Mouse (Mus musculus) left cerebral cortex, postnatal 14 days (tissue): ENCODE data around the gene Satb2. TPM values are rescaled to one million over a fixed set of nuclear protein-coding genes. Genes with fewer than 3 reads are reported as not detected.
A peak's percentile ranks its signal among the peaks of the same experiment; 100 is the strongest.

Source experiments
- DNase-seq, 2 experiments: peaks; one replicate each; pipeline ENCODE4 v3.0.0; 2021 to 2022; ENCODE audit warnings: low spot score in 2 of 2, mixed read lengths in 1 of 2
- intact Hi-C: fragments of 180-260 bp; cut with DNase I; formaldehyde crosslinking; loops from one replicate; pipeline ENCODE4 v1.15.1; 2025
- total RNA-seq, 2 experiments: library from RNA; stranded (reverse); gene quantifications; 2 replicates each; pipeline ENCODE4 v1.2.3; 2021

The Satb2 gene
- total RNA-seq, 2 experiments from 2014 or later: 99.7 to 109 TPM

DNA sequence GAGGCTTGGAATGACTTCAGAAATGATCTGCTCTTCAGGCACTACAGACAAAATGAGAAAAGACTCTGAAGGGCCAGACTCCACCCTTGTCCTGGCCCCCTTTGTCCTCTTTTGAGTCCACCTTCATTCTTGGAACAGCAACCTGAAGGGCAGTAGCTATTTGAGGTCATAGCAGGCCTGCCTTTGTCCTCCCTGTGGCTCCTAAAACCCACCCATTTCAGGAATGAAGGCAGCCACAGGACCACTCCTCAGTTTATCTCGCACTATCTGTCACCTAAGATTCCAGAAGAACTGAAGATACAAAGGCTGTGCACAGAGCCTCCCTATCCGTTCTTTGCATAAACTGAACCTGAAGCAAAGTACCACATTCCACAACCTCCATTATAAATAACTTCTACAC, 24.9 kb downstream of the Satb2 start:
- intact Hi-C loops: no loop called here
- DNase-seq: no peak

DNA sequence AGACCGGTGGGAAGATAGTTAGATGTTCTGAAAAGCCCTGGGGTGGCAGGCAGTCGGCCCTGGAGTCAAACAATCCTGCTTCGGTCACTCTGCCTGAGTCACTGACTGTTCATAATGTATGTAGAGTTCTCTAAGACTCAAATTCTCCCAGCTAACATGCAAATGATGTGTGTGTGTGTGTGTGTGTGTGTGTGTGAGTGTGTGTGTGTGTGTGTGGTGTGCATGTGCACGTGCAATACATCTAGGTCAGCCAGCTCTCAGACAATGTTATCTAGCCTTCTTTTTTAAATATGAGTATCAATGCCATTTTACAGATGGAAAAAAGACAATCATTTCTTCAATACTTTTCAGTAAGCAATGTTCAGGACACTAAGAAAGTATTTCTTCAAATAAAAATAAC, 26.5 kb downstream of the Satb2 start:
- no peak for DNase-seq
- intact Hi-C loops: no loop called here

DNA sequence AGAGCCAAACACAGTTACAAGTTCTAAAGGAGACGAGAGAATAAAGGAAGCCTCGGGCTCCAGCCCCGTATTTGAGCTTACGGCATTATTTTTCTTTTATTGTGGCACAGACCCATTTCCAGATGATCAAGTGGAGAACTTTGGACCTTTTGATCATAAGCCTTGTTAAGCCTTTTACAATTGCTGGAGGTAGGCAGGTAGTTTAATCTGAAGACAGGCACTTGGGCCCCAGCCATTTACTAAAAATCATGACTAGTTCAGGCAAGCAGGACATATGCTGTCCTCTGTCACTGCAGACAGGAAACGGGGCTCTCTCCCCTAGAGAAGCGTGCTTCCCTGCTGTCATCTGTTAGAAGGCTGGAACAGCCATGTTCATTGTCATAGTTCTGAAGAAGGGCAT, 26.9 kb downstream of the Satb2 start:
- DNase-seq: no peak
- intact Hi-C loops: no loop called here

DNA sequence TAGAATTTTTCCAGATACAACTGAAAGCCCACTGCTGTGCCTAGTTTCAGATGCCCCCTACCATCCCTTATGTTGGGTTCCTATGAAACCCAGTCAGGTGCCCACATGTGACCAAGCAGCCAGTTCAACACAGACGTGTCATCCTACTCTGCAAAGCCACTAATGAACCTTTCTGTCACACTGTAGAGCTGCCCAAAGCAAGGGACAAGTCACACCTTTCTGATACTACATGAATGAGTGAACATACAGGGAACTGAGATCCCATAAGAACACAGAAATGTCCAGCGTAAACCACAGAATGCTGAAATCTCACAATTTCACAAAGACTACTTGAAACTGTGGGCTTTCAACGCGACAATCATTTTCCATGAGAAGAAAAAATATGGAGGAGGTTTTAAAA, 39.0 kb downstream of the Satb2 start:
- intact Hi-C loops: no loop called here
- DNase-seq: no peak

DNA sequence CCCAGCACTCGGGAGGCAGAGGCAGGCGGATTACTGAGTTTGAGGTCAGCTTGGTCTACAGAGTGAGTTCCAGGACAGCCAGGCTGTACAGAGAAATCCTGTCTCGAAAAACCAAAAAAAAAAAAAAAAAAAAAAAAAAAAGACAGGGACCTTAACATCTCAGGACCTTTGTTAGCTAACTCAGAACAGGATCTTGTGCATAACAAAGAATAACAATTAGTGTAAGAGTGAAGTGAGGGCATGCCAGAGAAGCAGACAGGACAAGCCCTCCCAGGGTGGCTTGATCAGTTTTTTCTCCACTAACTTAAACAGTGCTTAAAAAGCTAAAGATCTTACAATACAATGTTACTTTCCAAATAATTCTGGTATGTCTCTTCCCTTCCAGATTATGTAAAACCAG, 40.0 kb downstream of the Satb2 start:
- DNase-seq: no peak
- intact Hi-C loops: no loop called here

DNA sequence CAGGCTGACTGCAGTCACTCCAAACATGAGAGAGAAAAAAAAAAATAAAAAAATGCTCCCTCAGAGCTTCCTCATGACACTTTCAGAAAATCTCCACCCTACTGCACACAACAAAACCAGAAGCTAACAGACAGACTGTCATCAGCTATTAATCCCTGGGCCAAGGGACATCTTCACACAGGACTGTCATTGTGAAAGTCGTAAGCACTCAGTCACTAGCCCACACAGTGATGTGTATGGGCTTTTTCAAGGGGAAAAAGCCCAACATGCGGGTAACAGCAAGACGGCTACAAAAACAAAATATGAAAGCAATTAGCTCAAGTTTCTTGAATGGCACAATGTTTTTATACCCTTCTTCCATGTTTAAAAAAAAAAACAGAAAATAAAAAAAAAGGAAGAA, 41.9 kb downstream of the Satb2 start:
- intact Hi-C loops: no loop called here
- no peak for DNase-seq

DNA sequence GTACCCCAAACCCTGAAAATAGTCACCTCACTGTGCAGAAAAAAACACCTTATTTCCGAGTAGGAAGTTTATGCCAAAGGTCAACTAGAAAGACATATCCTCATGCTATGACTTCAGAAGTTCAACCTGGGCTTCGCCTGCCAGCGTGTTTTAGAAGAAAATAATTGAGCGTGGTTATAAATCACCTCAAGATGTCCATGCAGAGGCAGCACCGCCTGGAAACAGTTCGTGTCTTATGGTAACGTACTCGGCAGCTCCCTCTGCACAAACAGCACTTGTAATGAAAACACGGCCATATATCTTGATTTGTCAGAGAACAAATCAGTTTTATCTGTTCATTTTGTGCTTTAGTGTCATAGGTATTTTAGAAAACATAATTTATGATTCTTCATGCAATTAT, 44.6 kb downstream of the Satb2 start:
- DNase-seq: no peak
- intact Hi-C loops: no loop called here

DNA sequence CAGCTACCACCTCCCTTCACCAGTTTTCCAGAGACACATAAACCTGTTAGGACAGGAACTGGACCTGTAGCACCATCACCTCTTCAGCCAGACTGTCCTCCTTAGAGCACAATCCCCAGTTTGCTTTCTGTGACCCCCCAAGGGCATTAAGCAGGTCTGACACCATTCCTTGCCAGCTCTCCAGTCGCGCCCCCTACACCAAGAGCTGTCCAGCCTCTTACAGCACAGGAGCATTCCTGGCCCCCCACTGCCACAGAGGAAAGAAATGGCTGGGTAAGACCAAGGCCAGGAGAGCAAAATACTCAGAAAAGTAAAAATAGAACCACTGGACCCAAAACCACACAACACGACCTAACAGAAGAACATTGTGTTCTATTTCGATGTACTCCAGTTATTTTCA, 48.4 kb downstream of the Satb2 start:
- intact Hi-C loops: no loop called here
- DNase-seq: no peak

DNA sequence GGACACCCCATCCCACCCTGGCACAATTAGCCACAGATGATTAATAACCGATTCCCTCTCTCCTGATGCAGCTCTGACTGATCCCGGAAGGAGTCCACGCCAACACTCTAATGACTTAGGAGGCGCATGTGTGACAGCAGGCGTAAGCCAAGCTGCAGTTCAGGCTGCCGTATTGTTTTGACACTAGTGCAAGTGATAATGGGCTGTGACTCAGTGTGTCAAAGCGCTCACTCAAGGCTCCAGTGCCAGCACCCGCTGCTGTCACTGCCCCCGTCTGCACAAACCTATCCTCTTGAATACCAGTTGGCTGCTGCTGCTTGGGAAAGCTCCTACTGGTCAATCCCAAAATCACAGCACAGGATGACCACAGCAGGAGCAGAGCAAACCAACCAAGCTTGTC, 49.7 kb downstream of the Satb2 start:
- peak in 1 of 2 experiments; percentile 44 for DNase-seq
- intact Hi-C loops: no loop called here

DNA sequence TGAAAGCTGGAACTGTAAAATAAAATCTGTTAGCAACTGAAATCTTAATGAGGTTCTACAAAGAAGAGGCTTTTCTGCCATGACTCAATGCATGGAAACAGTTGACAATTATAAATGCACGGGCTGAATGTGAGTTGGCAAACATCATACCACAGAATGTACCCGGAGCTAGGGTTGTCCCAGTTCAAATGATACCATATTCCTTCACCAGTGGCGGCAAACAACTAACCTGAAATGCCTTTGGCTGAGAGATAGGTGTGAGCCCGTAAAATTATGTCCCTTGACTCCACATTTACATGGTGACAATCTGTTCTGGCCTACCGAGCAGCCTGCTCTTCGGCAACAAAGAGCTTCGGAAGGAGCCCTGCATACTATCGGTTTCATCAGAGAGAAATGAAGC, 58.0 kb downstream of the Satb2 start:
- intact Hi-C loops: no loop called here
- DNase-seq: no peak

DNA sequence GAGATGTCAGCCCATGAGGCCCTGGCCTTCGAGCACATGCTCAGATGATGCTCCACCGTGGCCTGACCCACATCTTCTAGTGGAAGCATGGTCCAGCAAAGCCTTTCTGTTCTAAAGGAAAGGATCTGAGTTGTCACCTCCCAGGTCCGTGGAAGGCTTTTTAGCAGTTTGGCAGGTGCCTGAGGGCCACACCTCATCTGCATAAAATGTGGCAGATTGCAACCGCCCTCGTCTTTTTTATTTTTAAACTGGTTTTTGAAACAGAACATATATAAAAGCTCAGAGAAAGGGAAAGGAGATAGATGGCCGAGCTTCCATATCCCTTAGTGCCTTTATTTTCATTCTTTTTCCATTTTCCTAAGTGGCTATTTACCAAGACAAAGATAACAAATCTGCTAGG, 64.2 kb downstream of the Satb2 start:
- peak; percentile 38 to 63 for DNase-seq

DNA sequence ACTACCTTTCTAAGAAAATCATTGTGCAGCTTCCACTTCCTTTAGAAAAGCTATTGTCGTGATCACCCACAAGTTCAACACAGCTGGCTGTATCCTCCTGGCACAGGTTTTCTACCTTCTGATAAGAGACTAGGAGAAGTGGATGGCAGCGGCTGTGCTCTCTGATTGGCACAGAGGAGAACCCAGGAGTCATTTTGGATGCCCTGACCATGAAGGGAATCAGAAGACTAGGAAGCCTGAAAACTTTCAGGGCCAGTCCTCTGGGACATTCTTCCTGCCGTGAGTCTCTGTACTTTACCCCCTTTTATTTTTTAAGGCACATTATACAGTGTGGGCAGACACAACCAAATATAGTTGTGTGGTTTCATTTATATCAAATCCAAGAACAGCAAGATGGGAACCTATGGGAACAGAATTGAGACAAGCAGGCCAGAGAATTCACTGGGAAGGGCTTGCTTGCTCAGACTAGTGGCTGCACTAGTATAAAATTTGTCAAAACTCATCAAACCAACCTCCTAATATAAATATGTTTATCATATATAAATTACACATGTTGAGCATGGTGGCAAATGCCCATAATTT, 77.7 kb downstream of the Satb2 start:
- intact Hi-C loops: no loop called here
- DNase-seq: peak in 1 of 2 experiments; percentile 43

More for the DNA sequence above, 64.2 kb downstream of the Satb2 start:
- intact Hi-C loops: no loop called here

DNA sequence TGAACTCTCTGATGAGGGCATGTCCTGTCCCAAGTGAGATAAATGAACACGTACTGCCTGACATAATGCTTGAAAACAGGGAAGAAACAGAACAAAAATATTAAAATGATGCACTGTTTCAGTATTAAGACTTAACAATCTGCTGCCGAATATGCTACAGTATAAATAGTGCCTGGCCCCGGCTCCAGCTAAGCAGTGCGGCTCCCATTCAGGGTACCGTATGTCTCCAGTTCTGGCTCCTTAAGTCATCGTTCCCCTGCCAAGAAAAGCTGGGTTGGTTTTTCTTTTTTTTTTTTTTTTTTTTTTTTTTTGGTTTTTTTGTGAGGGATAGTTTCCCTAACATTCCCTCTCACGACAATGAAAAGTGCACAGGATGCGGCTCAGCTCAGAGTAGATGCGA, 78.3 kb downstream of the Satb2 start:
- intact Hi-C loops: no loop called here

DNA sequence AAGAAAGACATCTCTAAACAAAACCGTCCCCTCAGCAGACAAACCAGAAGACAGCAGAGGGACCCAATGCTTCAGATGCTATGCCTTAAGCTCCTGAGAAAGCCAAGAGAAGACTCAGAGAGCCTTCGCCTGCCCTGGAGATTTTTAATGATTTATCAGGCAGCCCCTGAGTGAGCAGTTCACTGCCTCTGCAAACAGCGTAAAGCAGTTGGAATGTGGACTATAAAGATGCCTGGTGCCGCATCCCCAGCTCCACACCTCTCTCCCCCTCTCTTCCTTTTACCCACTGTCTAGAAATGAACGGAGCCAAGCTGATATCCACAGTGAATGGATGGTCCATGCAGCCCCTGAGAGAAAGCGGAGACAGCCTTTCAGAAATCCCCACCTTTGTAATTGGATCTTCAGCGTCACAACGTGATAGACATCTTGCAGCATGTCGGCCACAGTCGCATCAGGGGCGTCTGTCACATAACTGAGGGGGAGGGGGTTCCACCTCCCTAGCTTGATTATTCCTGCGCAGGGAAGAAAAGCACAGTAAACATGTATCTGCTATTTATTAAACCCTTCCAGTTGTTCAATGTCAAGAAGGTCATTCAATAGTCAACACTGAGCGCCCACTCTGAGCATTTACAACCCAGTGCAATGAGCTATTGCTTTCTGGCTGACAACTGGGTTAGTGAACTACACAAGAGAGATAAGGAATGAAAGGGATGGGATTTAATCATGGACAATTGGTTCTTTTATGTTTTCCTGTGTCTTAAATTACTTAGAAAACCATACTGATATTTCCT, 79.6 kb downstream of the Satb2 start:
- DNase-seq: no peak
- intact Hi-C loops: no loop called here

More for the DNA sequence above, 78.3 kb downstream of the Satb2 start:
- DNase-seq: peak; percentile 49 to 62

DNA sequence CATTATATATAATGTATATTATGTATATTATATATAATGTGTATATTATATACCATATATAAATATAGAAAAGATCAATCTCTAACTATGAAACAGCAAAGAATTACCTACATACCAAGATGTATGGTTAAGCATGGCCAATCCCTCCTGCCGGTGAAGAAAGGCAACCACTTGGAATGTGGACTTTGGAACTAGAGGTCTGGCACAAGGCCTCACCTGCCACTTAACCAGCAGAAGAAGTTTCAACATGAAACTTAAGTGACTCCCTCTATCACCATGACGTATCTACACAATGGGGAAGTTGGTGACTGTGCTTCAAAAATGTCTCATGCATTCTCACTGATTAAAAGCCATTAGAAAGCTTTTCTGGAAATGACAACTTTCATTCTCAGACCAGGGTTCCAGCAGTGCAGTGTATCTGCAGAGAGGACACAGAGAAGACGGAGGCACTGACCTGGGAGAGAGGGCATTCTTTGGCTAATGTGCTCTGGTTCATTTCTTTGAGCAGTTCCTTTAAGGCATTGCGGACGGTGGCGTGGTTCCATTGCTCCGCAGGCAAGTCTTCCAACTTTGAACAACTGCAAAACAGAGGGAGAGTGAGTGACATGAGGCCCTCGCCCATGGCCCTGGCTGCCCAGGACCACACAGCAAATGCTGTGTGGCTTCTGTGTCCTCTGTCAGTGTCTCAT, 80.8 kb downstream of the Satb2 start:
- no peak for DNase-seq
- intact Hi-C loops: no loop called here

DNA sequence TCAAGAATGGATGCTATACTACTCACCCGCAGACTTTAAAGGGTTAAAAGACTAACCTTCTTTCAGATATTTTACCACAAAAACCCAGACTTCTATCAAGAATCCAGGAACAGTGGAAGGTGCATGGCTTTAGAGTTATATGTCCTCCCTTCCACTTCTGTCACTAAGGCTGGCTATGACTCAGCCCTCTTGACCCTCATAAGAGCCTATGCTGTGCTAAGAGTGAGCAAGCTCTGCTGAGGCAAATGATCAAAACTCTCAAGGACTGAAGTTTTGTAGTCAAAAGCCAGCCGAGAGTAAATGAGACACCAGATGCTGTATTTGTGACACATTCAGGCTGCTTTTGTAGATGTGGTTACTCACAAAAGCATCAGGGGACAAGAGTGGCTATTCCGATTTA, 81.8 kb downstream of the Satb2 start:
- no peak for DNase-seq
- intact Hi-C loops: no loop called here

DNA sequence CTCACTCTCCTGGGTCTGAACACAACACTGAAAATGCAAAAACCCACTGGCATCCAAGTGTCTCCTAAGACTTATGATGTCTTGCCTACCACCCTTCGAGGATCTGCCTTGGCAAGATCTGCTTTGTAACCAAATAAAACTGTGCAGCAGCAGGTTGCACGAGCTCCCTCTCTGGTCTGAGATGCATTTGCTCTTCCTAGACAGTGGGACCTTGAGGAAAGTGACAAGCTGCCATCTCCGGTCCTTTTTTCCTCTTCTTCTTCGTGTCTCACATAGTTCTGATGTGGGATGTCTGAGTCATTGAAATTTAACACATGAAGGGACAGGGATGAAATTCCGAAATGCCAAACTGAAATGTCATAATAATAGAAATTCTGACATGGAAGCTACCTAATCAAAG, 85.7 kb downstream of the Satb2 start:
- intact Hi-C loops: no loop called here
- DNase-seq: peak; percentile 50 to 71

DNA sequence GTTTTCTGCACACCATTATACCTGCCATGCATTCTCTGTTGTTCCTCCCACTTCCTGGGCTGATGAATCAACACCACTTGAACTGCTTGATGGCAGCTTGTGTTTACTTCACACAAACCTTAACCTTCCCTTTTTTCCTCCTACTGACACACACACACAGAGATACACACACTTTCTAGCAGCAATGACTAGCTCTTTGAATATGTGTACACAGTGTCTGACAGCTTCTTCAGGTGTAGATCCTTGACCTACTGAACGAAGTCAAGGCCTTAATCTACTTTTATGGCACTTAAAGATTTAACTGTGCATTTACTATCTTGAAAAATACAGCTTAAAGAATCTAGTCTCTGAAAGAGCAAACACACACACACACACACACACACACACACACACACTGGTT, 89.5 kb downstream of the Satb2 start:
- DNase-seq: no peak
- intact Hi-C loops: no loop called here

DNA sequence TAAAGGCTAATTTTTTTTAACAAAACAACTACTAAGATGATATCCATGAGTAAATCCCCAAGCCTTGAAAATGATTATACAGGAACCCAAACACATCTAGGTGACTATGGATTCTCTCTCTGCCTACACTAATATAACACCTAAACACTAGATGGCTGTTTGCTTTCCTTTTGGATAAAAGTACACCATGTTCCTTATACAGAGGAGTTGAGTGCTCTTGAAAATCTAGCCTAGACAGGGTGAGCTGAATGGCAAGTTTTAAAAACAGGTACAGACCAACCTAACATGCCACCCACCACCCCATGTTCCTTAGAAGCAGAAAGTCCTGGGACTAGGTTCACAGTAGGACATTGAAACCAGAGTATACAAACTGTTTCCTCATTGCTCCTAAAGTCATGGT, 90.9 kb downstream of the Satb2 start:
- intact Hi-C loops: no loop called here
- no peak for DNase-seq

DNA sequence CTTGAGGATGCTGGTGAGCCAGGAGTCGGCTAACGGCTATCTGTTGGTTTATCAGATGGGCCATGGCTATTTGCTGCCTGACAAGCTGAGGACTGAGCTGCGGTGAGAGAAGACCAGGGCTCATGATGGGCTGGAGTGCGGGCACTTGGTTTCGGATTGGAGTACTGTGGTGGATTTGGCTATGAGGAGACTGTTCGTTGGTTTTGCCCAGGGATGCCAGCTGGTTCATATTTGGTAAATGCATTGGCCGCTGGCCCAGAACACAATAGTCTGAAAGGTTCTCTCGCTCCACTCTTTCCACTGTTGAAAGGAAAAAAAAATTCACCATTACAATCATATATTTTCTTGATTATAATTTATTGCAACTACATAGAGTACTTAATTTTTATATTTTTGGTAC, 107.0 kb downstream of the Satb2 start:
- intact Hi-C loops: no loop called here
- DNase-seq: no peak

DNA sequence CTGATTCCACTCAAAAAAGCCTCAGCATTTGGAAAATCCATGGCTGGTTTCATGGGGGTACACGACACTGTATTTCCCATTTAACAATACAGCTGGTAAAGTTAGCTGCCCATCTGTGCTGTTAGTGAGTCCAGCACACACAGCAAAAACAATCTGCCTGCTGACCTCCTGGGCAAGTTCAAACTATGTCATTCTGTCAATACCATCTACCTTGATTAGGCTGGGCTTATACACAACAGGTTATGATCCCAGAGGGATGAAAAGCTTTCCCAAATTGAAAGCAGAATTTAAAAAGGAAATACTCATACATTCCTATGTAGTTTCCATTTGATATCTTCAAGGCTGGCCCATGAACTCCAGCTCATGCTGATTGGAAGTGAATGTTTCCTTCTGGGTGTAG, 113.2 kb downstream of the Satb2 start:
- DNase-seq: no peak
- intact Hi-C loops: no loop called here
